Mouse (Mus musculus): Measurements from ENCODE around the gene Cep164. TPM values are rescaled to one million over a fixed set of nuclear protein-coding genes. Genes with fewer than 3 reads are reported as not detected.

Gene Cep164
- total RNA-seq, 2 experiments from 2014 or later: 9.6 to 12.0 TPM

DNA sequence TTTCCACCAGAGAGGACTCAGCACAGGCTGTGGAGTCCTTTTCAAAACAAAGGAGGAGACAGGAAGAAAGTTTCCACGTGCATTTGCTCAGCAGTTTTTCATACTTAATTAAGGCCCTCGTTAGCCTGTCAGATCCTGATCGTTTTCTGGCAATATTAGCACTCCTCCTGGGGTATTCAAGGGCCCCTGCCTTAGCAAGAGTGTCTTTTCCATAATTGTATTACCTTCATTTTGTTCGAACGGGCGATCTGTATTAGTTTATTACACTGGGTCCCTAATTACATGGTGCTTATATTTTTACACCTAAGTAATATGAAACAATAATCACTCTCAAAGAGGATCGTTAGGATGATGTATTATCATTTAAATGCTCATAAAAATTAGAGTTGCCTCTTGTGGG, 108.5 kb downstream of the Cep164 start:
- no peak for DNase-seq (ENCODE audit: low spot score in 2 of 2)

Other genes with a start within 250 kb of the Cep164 start
- 10 to 100 TPM; 21.3 to 25.2 TPM for gene Bace1, start 9.9 kb upstream of the Cep164 start, total RNA-seq (2021)
- 10 to 100 TPM; 26.2 to 27.0 TPM for gene Pcsk7, start 77.8 kb upstream of the Cep164 start, total RNA-seq (2021)
- 10 to 100 TPM; 35.6 to 39.4 TPM for gene Rnf214, start 78.2 kb upstream of the Cep164 start, total RNA-seq (2021)
- 100 to 1,000 TPM in 1 of 2 experiments, 10 to 100 TPM in 1; 92.8 to 152 TPM for gene Tagln, start 107.4 kb upstream of the Cep164 start, total RNA-seq (2021)
- 100 to 1,000 TPM; 119 to 265 TPM for gene Sidt2, start 126.6 kb upstream of the Cep164 start, total RNA-seq (2021)
- gene Pafah1b2, start 184.0 kb upstream of the Cep164 start, total RNA-seq (2021): 100 to 1,000 TPM; 149 to 164 TPM
- 10 to 100 TPM; 63.2 to 88.3 TPM for gene Sik3, start 184.1 kb upstream of the Cep164 start, total RNA-seq (2021)

Data from adrenal gland, adult 18-20 months (tissue).